Mouse (Mus musculus): ENCODE measurements around the gene Hmcn1.

Hmcn1 gene

GRCm38 (mm10) chr1:150993162-150994064 is at the start of gene Hmcn1:
Hmcn1 (minus strand) TSS chr1:150993435.
- peak; percentile 34 for DNase-seq (ENCODE audit: low spot score)

- no peak for DNase-seq (ENCODE audit: low spot score)
These were observed 47.9 kb upstream of the Hmcn1 start for GRCm38 (mm10) chr1:151040945-151041649.

DNA sequence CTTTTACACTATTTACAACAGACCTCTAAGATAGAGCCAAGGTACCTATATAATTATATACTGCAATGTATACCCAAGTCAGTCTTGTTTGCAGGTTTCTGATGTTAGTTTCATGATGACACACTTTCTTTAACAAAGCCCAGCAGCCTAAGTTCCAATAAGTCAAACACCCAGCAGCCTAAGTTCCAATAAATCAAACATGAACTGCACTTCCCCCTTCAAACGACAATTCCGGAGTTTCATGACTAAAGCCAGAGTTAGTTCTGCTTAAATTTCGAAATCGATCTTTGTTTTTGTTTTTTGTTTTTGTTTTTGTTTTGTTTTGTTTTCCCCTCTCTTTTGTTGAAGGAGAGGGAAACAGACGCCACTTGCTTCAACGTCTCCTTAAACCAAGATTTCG is 47.1 kb upstream of the Hmcn1 start:
- no peak for DNase-seq (ENCODE audit: low spot score)

GRCm38 (mm10) chr1:151039189-151039588 is 46.0 kb upstream of the Hmcn1 start:
- no peak for DNase-seq (ENCODE audit: low spot score)

GRCm38 (mm10) chr1:151038566-151038965 is 45.3 kb upstream of the Hmcn1 start:
- DNase-seq (ENCODE audit: low spot score) = no peak

DNA sequence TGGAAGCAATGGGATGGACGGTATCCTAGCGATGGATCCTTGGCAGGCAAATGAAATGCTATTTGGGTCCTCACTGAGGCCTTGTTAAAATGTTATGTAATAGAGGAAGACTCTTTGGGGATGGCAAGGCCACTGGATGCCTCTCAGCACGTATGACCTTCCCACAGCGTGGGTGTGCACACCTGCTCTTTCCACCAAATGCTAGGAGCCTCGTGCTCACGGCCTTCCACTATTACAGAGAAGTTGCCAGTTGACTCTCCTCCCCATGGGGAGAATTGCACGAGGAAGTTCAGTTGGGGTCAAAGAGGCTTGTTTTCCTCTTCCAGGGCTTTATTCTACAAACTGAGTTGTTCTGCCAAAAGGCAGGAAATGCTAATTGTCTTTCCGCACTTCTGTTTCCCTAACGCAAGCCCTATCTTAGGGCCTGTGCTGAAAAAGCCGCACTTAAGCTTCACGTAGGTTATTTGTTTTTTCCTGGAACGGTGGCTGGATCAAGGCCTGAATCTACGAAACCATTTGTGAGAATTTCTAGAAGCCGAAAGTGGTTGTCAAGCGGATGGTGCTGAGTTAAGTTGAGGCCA is 43.3 kb upstream of the Hmcn1 start:
- no peak for DNase-seq (ENCODE audit: low spot score)

GRCm38 (mm10) chr1:151035766-151036165 is 42.5 kb upstream of the Hmcn1 start:
- no peak for DNase-seq (ENCODE audit: low spot score)

GRCm38 (mm10) chr1:151034993-151035592 is 41.9 kb upstream of the Hmcn1 start:
- DNase-seq (ENCODE audit: low spot score) = peak; percentile 56

DNA sequence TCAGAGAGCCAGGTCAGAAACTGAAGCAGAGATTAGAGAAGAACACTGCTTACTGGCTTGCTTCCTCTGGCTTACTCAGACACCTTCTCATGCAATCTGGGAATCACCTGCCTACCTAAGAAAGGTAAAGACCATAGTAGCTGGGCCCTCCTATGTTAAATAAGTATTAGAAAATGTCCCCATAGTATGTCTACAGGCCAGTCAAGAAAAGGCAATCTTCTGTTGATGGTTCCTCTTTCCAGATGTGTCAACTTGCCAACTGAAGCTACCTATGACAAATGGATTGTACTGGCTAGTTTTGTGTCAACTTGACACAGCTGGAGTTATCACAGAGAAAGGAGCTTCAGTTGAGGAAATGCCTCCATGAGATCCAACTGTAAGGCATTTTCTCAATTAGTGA is 40.1 kb upstream of the Hmcn1 start:
- no peak for DNase-seq (ENCODE audit: low spot score)

DNA sequence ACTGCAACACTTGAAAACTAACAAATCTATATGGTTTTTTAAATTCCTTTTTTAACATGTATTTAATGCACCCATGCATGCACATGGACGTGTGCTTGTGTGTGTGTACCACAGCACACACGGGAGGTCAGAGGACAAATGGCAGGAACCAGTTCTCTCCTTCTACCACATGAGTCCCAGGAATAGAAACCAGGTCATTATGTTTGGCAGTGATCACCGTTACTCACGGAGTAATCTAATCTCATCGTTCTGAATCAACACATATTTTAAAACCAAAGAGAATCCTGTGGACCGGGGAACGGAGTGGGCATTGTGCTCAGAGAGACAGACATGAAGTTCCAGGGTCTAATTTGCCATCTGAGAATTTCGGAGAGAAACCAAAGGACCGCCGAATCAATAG is 38.3 kb upstream of the Hmcn1 start:
- no peak for DNase-seq (ENCODE audit: low spot score)

DNA sequence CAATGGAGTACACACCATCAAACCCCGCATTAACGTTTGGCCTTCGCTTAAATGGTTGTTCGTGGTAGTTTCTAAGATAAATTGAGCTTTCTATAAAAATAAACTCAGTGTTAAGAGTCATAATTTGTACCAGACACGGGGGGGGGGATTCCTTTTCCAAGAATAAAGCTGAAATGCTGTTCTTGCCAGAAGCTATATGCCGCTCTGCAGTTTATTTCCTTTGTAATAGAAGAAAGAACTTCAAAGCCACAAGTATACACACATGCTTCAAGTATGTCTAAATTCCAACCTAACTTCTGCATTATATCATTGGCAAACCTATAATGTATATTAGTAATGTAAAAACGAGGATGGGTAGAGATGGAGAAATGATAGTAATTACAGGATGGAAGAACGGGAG is 37.9 kb upstream of the Hmcn1 start:
- no peak for DNase-seq (ENCODE audit: low spot score)

DNA sequence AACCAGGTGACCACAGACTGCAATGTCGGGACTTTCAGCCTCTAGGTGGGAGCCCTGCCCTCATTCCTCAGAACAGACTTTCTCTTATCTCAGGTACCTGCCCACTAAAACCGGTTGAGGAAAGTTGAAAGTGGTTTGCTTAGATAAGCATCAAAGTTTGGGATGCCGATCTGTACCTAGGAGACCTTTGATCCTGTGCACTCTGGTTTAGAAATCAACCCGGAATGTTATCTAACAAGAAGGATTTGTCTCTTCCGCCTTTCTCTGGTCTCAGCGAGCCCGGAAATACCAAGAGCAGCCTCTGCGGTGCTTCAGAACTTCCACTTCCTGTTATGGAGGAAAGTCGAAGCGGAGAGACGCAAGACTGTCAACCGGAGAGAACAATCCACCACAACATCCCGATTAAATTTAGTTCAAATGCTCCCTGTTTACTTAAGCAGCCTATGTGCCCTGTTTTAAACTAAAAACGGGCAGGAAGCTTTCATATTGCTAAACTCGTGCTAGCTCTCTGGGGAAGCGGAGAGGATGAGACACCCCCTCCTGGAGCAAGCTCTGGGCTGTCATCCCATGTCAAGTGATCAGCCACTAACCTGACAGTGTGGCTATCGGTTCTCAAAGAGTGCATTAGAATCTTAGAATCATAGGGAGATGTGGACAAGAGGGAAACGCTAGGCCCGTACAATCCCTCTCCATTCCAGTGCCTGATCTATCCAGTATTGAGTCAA is 32.0 kb upstream of the Hmcn1 start:
- DNase-seq (ENCODE audit: low spot score) = peak; percentile 56

DNA sequence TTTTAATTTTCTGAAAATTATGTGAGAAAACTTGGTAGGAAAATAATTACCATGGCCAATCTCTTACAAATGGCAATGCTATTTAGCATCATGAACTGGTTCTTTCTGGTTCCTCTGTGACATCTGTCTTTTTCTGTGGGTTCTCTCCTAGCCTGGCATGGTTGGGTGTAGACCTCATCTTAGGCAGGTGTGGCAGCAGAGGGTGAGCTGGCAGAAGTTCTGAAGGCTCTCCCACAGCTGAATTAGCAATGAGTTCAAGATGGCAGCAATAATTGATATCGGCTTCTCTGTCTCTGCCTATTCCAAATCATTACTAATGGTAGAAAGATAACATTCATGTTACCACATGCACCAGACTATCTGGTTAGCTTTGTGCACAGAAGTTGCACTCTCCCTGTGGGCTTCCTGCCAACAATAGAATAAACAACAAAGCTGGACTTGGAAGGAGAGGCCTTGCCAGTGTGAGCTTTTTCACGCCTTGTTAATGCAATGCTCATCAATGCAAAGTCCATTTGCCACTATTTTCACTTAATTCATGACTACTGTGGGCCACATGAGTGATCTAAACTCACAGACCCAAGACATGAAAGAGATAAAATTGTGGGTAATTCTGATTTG is 26.1 kb upstream of the Hmcn1 start:
- peak; percentile 21 for DNase-seq (ENCODE audit: low spot score)

DNA sequence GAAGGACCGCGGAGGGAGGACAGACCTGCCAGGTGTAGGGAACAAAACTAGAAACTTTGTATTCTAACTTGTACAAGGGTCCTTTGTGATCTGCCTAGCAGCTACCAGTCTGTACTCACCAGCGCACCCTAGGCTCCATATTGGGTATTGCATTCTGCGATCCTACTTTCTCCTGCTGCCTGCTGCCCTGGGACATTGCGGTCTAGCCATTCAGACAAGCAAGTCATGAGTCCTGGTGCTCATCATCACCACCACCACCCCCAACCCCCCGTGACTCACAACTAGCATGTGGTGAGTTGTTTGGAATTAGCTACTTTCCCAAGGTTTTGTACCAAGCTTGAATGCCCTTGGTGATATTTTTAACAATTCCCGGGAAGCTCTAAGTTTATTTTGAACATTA is 17.8 kb upstream of the Hmcn1 start:
- peak; percentile 72 for DNase-seq (ENCODE audit: low spot score)

DNA sequence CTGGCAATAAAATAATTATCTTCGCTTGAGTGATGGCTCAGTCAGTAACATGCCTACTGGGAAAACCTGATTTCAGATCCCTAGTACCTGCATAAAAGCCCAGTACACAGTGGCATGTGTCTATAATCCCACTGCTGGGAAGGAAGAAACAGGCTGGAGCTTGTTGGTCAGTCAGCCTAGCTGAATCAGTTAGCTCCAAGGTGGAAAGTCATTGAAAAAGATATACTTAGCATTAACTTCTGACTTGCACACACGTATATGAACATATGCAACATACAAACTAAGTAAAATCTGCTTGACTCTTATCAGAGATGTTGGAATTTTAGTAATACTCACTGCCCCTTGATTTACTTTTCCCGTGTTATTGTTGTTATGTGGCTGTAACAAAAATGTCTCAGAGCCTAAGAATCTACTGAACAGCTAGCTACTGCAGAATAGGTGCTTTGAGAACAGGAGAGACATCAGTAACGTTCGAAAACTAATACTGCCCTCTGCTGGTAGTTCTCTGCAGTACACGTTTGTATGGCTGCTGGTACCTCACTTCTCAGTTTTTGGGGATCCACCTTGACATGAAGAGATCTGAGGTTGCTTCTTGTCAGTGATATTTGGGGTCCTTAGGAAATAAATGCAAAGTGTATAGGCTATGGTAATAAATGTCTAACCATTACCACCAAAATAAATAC is 16.0 kb upstream of the Hmcn1 start:
- peak; percentile 68 for DNase-seq (ENCODE audit: low spot score)

DNA sequence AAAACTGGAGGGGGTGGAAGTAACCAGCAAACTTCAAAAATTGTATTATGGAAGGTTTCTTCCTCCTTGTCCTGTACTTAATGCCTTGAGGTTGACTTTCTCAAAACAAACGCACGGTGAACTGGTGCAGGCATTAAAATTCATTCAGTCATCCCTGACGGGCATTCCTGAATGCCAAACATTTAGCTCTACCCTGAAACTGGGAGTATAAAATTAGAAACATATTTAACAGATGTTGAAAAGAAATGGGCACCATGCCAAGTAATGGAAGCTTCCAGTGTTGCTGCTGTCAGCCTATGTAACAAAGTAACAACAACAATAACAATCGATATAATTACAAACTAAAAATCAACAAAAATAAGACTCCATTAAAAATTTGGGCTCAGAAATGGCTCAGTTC is 14.5 kb upstream of the Hmcn1 start:
- no peak for DNase-seq (ENCODE audit: low spot score)

- DNase-seq (ENCODE audit: low spot score) = no peak
These were observed 10.8 kb upstream of the Hmcn1 start for GRCm38 (mm10) chr1:151004007-151004406.

DNA sequence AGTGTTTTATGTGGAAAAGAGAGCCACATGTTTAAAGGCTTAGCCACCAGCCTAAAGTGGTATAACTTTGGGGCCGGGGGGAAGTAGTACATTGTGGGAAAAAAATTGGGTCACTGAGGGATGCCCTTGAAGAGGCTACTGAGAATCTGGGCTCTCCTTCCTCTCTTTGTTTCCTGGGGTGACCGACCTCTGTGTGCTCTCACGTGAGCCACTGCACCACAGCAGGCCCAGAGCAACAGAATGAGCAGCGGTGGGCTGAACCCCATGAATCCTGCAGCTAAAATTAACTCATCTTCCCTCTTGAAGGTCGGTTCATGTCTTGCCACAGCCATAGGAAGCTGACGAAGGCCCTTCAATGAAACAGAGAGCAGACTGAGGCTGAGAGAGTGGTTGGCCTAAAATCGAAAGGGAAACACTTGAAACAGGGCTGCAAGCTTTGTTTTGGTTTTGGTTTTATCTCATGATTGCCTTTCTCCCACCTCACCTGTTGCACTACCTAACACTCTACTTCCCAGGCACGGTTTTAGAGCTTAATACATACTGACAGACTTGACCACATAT is 8.7 kb upstream of the Hmcn1 start:
- no peak for DNase-seq (ENCODE audit: low spot score)

DNA sequence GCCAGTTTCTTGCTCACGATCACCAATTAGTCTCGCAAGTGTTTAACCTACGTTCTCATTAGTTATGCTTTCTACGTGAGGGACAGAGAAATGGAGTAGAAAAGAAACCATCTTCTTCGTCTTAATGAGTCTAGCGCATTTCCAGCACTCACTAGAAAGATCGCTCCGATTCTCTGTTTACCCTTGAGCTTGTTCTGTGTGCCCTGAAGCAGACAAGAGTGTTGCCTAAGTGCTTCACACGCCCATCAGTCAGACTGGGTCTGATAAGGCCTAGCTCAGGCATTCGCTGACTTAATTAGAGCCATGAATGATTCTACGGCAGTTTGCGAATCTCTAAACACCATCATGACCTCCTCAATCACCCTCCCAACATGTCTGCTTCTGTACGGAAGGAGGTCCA is 7.5 kb upstream of the Hmcn1 start:
- DNase-seq (ENCODE audit: low spot score) = no peak

DNA sequence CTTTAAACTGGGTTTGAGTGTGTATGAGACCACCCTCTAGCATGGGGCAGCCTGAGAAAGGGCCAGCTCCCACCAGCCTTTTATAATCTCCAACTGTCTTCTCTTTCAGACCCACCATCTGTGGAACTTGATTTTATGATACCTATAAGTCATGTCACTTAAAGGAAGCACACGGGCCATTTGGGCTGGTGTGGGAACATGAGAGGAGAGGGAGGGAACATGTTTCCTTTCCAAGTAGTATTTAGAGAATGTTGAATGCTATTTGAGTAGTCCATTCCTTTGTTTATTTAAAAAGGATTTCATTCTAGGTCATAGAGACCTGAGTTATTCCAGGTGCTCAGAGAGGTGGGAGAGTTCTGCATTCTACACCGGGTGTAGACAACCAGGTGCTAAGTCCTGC is 1.4 kb upstream of the Hmcn1 start:
- no peak for DNase-seq (ENCODE audit: low spot score)
